Mouse (Mus musculus): Measurements from ENCODE around the gene Ccl9.
"Not testable (repeated sequence)": the region's sequence is repeated elsewhere in the genome, so short reads cannot be mapped to it uniquely, and the experiment has no call there.

The Ccl9 gene

DNA sequence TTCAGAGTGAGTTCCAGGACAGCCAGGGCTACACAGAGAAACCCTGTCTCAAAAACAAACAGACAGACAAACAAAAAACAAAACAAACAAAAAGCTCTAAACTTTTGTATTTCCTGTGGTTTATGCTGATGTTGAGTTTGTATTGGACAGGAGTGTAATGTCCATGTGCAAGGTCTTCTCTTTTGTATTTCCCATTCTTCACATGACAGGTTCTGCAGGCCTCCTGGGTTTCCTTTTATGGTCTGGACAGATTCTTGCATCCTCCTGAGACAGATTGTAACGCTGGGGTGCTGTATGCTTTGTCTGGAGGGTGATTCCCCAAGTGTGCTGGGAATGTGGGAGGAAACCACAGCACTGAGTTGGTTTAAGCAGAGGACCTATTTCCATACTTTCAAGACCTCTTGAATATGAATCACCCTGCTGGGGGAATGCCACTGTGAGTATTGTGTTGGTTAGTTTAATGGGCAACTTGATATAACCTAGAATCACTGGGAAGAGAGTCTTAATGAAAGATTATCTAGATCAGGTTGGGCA, 2.3 kb upstream of the Ccl9 start:
- no peak for DNase-seq (ENCODE audit: low read depth, low spot score)

DNA sequence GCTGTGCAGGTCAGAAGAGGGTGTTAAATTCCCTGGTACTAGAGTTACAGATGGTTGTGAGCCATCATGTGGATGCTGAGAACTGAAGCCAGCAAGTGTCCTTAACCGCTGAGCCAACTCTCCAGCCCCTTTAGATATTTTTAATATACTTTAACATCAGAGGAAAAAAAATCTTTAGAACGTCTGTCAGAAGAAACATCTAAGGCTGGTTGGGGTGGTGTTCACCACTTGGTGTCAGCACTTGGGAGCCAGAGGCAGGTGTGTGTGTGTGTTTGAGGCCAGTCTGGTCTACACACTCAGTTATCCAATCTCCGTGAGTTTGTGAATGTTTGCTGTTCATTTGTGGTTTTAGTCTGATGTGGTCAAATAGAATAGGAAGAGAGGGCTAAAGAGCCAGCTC, 563 bp upstream of the Ccl9 start:
- no peak for DNase-seq (ENCODE audit: low read depth, low spot score)

DNA sequence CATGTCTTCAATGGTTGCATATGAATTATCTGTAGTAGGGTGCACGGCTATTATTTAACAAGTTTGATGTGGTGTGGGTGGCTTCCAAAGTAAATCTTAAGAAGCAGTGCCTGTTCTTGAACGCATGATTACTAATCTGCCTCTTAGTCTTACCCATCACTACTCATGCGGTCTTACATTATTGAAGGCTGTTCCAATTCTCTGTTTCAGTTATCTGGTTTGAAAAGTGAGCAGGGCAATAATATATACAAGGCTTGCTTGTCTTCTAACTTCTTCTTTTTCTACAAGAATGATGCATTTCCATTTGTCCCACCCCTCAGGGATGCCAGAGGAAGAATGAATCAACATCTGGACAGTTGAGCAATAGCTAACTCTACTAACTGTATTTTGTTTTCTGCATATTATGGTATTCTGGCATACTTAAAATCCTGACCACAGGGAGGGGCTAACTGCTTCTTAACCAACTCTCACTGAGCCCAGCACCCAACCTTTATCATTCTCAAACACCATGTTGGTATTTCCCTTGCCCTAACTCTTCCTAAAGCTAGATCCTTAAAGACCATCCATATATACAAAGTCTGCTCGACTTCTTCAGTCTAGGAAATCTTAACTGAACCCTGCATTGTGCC, 1.4 kb downstream of the Ccl9 start:
- DNase-seq (ENCODE audit: low read depth, low spot score), result peak; percentile 43

DNA sequence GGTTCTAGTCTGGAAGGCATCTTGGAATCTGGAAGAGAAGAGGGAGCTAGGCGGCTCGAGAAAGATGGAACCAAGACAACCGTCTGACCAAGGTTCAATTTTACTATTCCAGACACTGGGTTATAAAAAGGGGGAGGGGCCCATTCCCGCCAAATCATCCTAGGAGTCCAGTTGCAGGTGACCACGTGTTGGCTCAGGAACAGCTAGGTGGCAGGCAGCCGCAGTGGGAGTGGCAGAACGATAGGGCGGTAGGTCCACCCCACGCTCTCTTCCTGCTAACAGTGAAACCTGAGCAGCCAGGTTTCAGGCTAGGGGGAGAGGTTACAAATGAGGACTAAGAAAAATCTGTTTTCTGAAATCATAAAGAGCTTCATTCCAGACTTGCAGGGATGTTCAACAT, 5.6 kb downstream of the Ccl9 start:
- DNase-seq (ENCODE audit: low read depth, low spot score), result no peak

DNA sequence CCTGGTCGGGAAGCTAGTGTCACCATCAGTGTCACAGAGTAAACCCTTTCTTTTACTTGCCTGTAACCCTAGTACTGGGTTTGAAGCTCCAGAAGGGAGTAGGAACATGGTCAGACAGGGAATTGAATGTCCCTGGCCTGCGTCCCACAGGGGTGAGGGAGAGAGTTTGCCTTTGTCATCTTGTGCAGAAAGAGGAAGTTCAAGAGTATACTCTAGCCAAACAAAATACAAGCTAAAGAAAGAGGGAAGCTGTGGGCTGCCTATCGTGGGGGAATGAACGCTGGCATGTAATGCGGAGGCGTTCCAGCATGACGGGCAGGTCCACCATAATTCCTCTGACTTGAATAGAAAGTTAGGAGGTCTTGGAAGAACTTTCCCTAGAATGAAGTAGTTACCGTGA, 6.2 kb downstream of the Ccl9 start:
- DNase-seq (ENCODE audit: low read depth, low spot score), result peak; percentile 55

DNA sequence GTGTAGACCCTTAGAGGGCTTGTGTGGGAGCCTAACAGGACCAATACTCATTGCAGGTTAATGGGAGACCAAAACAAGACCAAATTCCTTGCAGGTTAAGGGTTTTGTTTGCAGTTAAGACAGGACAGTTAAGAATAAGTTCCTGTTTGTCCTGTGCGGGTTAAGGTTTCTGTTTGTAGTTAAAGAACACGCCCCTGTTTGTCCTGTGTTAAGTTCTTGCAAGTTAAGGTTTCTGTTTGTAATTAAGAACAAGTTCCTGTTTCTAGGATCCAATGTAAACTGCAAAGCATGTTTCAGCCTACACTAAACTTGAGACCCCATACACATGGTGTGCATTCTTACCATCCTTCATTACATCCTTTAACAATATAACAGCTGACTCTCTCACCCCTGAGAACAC, 8.2 kb downstream of the Ccl9 start:
- no peak for DNase-seq (ENCODE audit: low read depth, low spot score)

DNA sequence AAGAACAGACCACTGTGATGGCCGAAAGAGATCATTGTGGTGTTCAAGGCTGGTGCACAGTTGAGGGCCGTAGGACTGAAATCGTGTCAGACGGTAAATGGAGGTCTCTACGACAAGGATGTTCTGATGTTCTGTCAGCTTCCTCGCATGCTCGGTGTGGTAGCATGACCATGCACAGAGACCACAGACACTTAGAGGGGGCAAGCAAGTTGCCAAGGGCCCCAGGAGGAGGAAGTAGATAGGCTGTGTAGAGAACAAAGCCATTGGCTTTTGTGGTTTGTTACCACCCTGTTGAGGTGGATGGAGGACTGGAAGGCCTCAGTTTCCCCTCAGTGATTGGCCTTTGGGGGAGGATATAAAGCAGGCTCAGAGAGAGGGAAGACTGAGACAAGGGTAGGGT, 9.2 kb downstream of the Ccl9 start:
- DNase-seq (ENCODE audit: low read depth, low spot score), result no peak

DNA sequence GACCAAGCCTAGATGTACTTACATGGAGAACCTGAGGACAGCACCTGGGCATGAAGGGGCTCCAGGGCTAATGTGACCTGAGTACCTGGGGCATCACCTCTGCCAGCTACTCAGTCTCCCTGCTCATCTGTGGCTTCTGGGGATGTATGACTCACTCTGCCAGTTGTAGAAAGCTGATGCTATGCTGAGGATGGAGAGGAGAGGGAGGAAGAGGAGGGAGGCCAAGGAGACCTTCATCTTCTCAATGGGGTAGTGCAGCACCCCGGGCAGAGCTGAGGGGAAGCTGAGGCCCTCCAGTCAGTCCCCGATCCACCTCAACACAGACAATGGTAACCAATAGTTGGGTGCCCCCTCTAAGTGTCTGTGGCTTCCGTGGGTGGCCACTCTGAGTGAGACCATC, 9.7 kb downstream of the Ccl9 start:
- no peak for DNase-seq (ENCODE audit: low read depth, low spot score)

DNA sequence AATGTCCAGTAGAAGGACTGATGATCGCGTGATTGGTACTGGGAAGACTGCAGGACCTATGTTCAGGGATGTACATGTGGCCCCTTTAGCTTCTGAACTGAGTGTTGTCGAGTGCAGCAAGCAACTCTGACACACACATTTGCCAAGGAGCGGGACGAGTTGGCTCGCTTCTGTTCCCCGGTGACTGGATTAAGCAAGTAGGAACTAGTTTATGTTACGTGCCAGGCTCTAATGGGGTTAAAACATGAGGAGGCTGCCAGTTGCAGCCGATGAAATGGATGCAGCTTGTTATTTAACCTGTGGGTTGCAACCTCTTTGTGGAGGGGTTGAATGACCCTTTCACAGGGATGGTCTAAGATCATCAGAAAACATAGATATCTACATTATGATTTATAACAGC, 10.4 kb downstream of the Ccl9 start:
- no peak for DNase-seq (ENCODE audit: low read depth, low spot score)

DNA sequence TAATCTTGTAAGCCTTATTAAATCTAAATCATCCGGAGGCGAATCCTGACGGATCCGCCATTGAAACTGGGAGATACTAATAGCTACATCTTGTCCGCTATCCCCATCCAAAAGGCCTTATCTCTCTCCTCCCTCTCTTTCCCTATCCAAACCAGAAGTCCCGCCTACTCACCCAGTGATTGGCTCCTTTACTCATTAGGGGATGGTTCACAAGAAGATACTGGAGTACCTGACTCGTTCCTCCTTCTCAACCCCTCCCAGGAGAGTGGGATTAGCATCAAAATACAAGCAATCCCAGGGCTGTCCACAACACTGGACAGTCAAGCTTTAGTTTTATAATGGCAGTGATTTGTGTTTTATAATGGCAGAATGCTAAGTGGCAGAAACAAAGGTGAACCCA, 11.1 kb downstream of the Ccl9 start:
- DNase-seq (ENCODE audit: low read depth, low spot score), result no peak

DNA sequence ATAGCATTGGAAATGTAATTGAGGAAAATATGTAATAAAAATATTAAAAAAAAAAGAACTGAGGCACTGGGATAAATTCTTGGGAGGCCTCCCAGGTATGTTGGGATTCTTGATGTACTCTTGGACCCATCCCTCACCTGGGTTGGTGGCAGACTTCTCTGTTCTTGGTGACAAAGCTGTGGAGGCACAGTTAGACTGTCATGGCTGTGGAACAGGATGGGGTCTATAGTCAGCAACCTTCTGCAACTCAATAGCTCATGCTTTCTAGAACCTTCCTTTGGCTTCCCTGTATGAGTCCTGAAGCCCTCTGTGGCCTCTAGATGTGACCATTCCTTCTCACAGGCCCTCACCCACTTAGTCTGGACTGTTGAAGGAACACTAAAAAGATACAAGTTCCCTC, 11.8 kb downstream of the Ccl9 start:
- no peak for DNase-seq (ENCODE audit: low read depth, low spot score)

DNA sequence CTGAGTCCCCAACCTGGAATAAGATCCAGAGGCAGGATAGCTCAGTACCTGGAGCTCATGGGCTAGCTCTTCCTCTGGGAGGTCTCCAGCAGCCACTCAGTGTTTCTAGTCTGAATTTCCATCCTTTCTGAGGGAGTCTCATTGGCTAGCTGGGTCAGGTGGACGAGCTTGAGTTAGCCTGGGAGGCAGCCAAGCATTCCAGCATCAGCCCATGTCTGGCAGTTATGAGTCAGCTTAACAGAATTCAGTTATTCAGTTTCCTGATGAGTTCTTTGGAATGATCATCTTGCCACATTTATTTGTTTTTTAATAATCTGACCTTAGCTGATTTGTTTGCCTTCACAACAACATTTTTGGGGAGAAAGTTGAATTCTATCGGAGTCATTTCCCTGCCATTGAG, 14.7 kb downstream of the Ccl9 start:
- peak; percentile 36 for DNase-seq (ENCODE audit: low read depth, low spot score)

DNA sequence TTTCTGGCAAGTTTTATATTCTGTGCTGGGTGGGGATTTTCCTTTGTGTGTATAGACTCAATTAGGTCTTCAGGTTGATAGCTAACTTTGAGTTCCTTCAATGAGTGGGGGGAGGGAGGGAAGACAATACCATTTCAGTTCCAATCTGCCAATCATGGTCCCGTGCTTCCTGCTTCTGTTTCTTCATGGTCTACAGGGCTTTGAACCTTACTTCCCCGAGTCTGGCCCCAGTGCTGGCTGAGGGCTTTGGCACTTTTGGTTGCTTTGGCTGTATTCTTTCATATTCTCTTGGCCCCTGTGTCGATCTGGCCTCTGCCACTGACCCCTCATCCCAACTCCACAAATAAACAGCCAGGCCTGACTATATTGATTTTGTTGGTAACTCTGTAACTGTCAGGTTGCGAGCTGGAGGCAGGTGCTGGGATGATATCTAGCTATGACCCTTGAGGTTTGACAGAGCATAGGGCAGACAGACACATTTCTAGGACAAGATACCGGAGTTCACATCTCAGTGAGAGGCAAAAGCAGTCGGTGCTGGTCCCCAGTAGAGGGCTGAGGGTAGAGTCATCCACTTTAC, 16.0 kb downstream of the Ccl9 start:
- DNase-seq (ENCODE audit: low read depth, low spot score), result no peak

DNA sequence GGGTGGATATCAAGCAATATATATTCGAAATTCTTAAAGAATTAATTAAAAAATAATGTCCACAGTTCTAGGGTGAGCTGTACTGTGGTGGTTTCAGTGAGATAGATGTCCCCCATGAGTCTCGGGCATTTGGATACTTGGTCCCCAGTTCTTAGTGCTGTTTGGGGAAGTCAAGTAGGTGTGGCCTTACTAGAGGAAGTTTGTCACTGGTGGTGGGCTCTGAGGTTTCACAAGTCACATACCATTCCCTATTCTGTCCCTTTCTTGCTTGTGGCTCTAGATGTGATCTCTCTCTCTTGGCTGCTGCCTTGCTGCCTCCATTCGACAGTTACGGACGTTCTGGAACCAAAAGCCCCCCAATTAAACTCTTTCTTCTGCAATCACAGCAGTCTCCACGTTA, 18.0 kb downstream of the Ccl9 start:
- no peak for DNase-seq (ENCODE audit: low read depth, low spot score)

DNA sequence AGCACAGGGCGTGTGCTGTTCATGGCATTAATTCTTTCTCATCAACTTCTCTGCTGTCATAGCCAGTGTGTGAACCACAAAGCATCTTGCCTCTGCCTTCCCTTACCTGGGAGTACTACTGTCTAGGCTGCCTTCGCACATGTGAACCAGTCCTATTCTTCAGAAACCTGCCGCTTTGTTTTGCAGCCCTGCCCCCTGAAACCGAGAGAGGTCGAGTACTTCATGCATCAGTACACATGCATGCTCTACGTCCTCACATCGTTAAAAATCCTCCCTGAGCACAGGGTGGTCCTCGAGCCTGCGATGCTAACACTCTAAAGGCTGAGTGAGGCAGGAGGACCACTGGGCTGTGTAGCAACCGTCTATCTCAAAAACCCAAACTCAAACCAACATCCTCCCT, 21.4 kb downstream of the Ccl9 start:
- no peak for DNase-seq (ENCODE audit: low read depth, low spot score)

DNA sequence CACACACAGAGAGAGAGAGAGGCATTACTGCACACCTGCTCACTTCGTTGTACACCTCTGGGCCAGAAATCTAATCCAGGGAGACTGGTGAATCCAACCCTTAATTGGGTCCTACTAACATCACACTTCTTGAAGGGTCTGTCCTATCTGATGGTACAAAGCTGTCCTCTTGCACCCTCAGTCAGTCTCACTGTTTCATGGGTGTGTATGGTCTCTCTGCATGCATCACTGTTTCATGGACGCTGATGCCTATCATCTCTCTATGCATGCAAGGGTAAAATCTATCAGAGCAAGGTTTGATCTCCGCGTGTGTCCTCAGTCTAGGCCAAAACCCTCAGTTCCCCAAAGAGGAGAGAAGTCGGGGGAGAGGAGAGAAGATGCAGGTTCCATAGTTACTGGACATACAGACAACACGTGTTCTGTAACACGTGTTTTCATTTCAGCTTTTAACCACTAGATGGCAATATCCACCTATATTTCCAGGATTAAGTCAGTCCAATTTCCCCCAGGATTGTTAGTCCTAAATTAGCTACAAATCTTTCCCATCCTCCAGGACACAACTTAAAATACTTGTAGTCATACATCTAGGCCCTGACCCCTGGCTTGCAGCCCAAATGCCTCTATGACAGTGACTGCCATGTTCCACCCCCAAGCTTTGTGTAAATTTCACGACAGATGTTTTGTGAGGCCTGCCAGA, 22.2 kb downstream of the Ccl9 start:
- peak; percentile 54 for DNase-seq (ENCODE audit: low read depth, low spot score)

DNA sequence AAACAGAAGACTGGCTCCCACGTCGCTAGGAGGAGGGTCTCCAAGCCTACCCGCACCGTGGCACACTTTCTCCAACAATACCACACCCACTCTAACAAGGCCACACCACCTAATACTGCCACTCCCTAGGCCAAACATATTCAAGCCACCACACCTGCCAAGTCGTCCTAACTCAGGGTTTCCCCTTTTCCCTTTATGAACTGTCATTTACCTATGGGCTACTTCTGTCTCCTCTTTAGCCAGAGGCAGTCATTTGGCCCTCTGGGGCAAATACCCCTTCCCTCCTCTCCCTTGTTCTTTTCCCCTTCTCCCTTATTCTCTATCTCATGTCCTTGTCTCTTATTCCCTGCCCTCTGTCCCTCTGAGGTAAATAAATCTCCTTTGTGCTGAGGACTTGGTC, 26.8 kb downstream of the Ccl9 start:
- no peak for DNase-seq (ENCODE audit: low read depth, low spot score)

DNA sequence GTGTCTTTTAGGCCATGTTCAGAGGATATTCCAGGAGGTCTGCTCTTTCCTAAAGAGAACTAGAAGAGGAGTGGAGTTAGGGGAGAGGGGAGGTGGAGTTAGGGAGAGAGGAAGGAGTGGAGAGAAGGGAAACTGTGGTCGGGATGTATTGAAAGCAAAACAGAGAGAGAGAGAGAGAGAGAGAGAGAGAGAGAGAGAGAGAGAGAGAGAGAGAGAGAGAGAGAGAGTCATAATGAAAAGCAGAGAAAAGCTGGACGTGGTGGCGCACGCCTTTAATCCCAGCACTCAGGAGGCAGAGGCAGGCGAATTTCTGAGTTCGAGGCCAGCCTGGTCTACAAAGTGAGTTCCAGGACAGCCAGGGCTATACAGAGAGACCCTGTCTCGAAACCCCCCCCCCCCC, 27.4 kb downstream of the Ccl9 start:
- DNase-seq (ENCODE audit: low read depth, low spot score), result not testable (repeated sequence)

DNA sequence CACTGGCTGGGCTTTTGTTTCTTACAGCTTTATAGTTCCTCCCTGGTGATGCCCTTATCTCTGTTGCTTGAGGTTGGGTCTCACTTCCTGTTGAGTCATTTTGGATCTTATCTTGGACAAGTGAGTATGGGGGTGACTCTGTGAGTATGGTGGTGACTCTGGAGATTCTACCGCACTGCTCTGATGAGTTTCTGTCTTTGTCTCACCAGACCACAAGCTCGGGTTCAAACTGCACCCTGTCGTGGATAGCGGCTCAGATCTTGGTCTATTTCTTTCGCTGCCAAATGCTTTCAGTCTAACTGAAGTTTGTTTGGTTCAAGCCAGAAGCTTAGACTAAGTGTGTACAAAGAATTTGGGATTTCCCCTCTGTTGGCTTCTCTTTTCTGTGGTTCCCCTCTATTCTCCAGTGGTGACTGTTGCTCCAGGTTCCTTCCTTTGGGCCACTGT, 28.2 kb downstream of the Ccl9 start:
- DNase-seq (ENCODE audit: low read depth, low spot score), result no peak

DNA sequence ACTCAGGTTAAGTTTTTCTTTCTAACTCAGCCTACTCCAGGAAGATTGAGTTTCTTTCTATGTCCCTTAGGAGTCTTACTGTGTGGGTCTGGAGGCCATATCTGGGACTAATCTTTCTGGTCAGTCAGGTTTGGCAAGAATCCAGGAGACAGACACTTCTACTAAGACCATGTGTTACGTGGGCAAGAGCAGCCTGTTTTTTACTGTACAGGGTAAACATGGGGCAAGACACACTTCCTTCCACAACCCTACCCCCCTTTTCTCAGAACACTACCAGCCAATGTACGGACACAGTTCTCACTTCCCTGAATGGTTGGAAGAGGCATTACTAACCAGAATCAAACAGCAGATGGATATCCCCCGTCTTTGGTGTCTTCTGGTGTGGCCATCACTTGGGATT, 34.2 kb downstream of the Ccl9 start:
- no peak for DNase-seq (ENCODE audit: low read depth, low spot score)

DNA sequence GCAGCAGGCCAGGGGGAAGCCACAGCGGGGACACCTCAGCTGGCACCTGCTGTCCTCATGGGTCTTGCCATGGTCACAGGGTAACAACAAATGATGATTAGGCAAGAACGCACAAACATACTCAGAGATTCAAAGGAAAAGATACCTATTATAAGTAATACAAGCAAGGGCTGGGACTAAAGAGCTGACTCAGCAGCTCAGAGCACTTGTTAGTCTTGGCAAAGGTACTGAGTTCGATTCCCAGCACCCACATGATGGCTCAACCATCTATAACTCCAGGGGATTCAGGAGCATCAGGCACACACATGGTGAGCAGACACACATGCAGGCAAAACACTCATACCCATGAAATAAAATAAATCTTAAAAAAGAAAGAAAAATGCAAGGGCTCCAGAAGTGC, 37.0 kb downstream of the Ccl9 start:
- DNase-seq (ENCODE audit: low read depth, low spot score), result no peak

DNA sequence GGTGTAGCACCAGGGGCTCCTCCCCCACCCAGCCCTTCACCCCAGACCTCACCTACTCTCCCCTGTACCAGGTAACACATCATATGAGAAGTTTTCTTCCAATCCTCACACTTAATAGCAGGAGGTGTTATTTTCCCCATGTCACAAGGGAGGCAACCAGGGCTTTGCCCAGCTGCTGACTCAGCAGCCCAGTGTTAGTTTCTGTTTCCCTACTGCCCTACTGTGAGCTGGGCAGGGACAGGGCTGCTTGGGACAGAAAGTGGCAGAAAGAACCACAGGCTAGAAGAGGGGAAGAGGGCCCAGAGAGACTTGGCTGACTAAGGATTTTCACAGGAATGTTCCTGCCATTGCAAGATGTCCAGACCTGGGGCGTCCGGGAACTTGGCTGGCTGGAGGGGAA, 37.5 kb downstream of the Ccl9 start:
- DNase-seq (ENCODE audit: low read depth, low spot score), result peak; percentile 18

DNA sequence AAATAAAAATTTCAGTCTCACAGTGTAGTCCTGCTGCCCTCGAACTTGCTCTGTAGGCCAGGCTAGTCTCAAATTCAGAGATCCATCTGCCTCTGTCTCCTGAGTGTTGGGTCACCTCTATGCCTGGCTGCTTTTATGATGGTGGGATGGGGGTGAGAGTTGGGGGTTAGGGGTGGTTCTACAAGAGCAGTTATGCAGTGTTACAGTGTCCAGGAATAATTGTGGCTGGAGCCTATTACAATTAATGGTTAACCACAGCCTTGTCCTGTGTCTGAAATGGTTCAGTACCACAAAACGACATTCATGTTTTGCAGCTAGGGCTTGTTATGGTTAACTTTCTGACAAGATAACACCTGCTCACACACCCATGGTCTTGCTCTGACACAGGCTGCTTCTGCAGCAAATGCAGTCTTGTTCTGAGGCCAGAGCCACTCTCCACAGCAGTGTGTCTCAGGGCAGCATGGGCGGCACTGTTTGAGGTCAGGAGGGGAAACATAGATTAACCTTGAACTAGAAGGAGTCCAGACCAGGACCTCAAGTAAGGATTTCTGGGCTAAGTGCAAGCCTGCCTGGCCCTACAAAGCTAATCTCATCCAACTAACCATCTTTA, 39.6 kb downstream of the Ccl9 start:
- DNase-seq (ENCODE audit: low read depth, low spot score), result no peak
